Mouse (Mus musculus): ENCODE measurements around the gene Gm10518.

GRCm38 (mm10) chr1:179805751-179806150 is 2.6 kb downstream of the Gm10518 start:
- TF ChIP-seq CTCF (IDR thresholded peaks at IDR 0.05; ENCODE audit: borderline replicate concordance, control insufficient read depth, extremely low read depth, insufficient read depth, low read length, poor library complexity) = no peak
- TF ChIP-seq POLR2A (IDR thresholded peaks at IDR 0.05; ENCODE audit: control insufficient read depth, extremely low read depth, insufficient read depth, low read length, poor library complexity) = no peak
